Mouse (Mus musculus) neutrophil, adult 5-6 weeks (primary cell): ENCODE results near the gene Zswim1. TPM values are rescaled to one million over a fixed set of nuclear protein-coding genes. Genes with fewer than 3 reads are reported as not detected.
A peak's percentile ranks its signal among the peaks of the same experiment; 100 is the strongest.
"Not testable (repeated sequence)": the region's sequence is repeated elsewhere in the genome, so short reads cannot be mapped to it uniquely, and the experiment has no call there.

Experiments used
- ATAC-seq: fragments of 151-379, 151-347 bp; 2 replicates; pipeline ENCODE4 v1.8.0; 2017; ENCODE audit warnings: mild to moderate bottlenecking, moderate TSS enrichment; ENCODE audit not compliant: insufficient number of reproducible peaks, poor library complexity, low FRiP score, severe bottlenecking; ENCODE audit errors: extremely low read depth
- total RNA-seq: library from RNA; stranded (forward); fragments of 200-1000 nt; gene quantifications from 2 replicates; pipeline ENCODE4 v1.2.3, GENCODE M21; 2017

Gene Zswim1
- total RNA-seq, 1 experiment from 2014 or later = 2.9 TPM

DNA sequence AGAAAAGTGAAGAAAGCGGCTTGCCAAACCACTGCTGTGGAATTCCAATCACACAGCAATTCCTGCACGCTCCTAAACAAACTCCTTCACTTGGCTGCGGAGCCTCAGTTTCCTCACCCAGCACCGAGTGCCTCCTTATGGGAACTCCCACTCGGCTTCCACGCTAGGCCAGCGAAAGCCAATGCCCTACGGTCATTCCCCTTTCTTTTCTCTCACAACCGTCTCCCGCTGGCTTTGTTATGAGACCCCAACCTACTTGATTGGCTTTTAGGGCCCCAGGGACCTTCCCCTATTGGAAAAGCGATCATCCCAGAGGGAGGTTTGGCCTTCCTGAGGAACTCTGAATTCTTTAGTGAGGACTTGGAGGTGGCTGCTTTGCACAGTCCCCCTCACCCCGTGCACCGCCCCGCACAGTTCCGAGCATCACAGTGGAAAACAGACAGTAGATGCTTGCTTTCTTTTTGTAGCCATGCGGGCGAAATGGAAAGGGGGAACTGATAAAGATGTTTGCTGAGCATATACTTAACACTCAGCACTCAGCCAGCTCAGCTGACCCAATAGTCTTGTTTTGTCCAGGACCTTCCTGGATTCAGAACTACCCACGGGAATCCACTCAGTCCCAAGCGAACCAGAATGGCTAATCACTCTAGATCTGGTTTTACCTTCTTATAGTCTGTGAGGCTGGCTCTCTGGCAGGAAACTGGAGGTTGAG, 35.5 kb downstream of the Zswim1 start:
- no peak for ATAC-seq

DNA sequence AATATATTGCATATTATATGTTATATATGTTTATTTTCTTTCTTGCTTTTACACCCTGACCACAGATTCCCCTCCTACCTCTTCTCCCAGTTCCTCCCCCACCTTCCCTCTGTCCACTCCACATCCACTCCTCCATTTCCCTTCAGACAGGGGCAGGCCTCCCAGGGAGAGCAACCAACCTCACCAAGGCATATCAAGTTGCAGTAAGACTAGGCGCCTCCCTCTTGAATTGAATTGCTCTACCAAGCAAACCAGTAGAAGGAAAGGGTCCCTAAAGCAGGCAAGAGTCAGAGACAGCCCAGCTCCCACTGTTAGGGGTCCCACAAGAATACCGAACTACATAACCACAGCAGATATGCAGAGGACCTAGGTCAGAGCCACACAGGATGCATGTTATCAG, 36.7 kb downstream of the Zswim1 start:
- no peak for ATAC-seq

- ATAC-seq = no peak
These were observed 37.4 kb downstream of the Zswim1 start for GRCm38 (mm10) chr2:164859640-164860432.

DNA sequence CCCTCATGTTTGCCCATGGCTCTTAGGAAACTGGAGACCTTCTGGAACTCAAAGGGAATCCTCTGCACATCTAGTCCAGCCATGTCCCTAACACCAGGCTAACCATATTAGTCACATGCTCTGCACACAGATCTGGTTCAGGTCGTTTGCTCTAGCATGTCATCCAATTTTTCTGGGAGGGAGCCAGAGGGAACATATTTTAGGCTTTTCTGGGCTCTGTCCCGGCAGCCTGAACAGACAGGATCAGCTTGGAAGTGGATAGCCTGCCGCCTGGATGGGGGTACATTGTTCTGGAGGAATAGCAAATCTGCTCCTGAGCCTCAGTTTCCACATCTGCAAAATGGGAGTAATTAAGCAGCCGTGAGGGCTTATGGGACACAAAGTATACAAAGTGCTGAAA, 38.6 kb downstream of the Zswim1 start:
- ATAC-seq = no peak

GRCm38 (mm10) chr2:164862179-164862861, 39.8 kb downstream of the Zswim1 start:
- ATAC-seq = no peak

DNA sequence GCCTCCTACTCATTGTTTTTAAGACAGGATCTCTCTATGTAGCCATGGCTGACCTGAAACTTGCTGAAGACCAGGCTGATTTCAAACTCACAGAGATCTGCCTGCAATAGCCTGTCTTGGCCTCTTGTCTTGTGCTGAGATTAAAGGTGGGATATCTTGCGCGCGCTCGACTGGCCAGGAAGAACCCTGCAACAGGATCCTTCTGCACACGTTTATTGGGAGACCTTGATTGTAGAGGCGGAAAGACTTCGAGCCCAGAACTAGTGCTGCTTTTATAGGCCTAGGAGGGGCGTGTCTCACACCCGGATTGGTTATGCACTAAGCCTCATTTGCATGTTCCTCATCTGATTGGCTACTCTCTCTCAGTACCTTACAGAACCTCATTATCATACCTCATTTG, 40.9 kb downstream of the Zswim1 start:
- not testable (repeated sequence) for ATAC-seq

GRCm38 (mm10) chr2:164864593-164864992, 42.1 kb downstream of the Zswim1 start:
- ATAC-seq = no peak

DNA sequence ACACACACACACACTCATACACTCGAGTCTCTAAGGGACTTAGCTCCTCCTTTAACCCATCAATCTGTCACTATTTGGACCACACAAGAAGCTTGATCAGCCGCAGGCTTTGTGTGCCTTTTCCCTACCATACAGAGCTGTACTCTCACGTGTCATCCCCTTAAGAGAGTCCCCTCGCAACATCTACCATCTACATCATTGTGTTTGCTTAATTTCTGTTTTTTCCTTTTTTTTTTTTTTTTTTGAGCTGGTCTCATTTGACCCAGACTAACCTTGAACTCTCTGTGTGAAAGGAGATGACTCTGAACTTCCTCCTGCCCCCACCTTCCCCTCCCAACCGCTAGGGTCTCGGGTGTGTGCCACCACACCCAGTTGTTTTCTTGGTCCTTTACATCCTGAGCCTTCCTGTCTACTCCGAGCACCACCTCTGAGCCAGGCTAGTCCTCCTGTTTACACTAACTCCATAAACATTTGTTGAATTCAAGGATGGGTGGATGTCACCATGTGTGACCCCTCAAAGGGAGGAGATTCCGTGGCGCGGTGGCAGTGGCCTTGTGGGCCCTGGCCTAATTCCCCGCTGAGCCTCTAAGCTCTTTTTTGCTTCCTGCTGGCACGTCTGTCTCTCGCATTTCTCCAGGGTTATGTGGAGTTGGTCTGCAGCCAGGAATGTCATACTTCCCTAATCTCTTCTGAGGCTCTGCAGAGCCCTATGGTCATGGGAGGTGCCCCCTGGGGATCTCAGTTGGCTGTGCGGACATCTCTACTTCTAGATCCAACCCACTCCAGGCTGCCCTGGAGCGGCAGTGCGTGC, 44.5 kb downstream of the Zswim1 start:
- peak; percentile 54 for ATAC-seq

DNA sequence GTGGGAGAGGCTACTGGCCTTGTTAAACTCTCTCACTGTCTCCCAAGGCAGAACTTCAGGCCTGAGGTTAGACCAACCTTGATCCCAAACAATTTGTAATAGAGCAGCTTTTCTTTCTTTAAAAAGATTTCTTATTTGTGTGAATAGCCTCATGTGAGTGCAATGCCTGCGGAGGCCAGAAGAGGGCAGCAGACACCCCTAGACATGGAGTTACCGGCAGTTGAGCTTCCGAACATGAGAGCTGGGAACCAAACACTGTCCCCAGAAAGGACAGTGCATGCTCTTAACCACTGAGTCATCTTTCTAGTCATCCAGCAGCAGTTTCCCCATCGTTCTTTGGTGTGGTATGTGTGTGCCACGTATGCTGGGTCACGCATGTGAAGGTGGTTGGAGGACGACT, 45.1 kb downstream of the Zswim1 start:
- no peak for ATAC-seq

DNA sequence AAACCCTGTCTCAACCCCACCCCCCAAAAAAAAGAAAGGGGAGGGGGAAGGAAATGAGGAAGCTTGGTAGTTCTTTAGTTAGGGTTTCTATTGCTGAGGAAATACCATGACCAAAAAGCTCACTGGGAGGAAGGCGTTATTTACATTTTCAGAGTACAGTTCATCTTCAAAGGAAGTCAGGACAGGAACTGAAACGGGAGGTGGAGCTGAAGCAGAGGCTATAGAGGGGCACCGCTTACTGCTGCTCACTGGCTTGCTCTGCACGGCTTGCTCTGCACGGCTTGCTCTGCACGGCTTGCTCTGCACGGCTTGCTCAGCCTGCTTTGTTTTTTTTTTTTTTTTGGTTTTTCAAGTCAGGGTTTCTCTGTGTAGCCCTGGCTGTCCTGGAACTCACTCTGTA, 46.0 kb downstream of the Zswim1 start:
- ATAC-seq = peak; percentile 88

GRCm38 (mm10) chr2:164871602-164872303, 49.3 kb downstream of the Zswim1 start:
- no peak for ATAC-seq

- ATAC-seq = no peak
These were observed 51.1 kb downstream of the Zswim1 start for GRCm38 (mm10) chr2:164873621-164874020.

GRCm38 (mm10) chr2:164874239-164874769, 51.8 kb downstream of the Zswim1 start:
- ATAC-seq = no peak

DNA sequence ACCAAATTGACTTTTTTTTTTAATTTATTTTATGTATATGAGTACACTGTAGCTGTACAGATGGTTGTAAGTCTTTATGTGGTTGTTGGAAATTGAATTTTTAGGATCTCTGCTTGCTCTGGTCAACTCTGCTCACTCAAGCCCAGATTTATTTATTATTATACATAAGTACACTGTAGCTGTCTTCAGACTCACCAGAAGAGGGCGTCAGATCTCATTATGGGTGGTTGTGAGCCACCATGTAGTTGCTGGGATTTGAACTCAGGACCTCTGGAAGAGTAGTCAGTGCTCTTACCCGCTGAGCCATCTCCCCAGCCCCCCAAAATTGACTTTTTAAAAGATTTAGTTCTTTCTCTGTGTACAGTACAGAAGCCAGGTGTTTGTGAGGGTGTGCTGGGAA, 53.2 kb downstream of the Zswim1 start:
- not testable (repeated sequence) for ATAC-seq

Other genes starting within 250 kb of the Zswim1 start
- not detected in 2 replicates for gene Spint3, start 249.2 kb upstream of the Zswim1 start, total RNA-seq
- not detected in 2 replicates for gene Wfdc6a, start 237.2 kb upstream of the Zswim1 start, total RNA-seq
- not detected in 2 replicates for gene Eppin, start 229.1 kb upstream of the Zswim1 start, total RNA-seq
- gene Wfdc6b, start 209.2 kb upstream of the Zswim1 start, total RNA-seq = not detected in 2 replicates
- not detected in 2 replicates for gene Wfdc8, start 209.1 kb upstream of the Zswim1 start, total RNA-seq
- not detected in 2 replicates for gene Wfdc16, start 183.9 kb upstream of the Zswim1 start, total RNA-seq
- gene Wfdc10, start 166.6 kb upstream of the Zswim1 start, total RNA-seq = not detected in 2 replicates
- not detected in 2 replicates for gene Wfdc9, start 166.1 kb upstream of the Zswim1 start, total RNA-seq
- gene Wfdc11, start 148.6 kb upstream of the Zswim1 start, total RNA-seq = not detected in 2 replicates
- not detected in 2 replicates for gene Wfdc13, start 137.6 kb upstream of the Zswim1 start, total RNA-seq
- not detected in 2 replicates for gene Spint4, start 124.2 kb upstream of the Zswim1 start, total RNA-seq
- not detected in 2 replicates for gene Spint5, start 107.4 kb upstream of the Zswim1 start, total RNA-seq
- gene Wfdc3, start 76.8 kb upstream of the Zswim1 start, total RNA-seq = 0.58 TPM in 1 of 2 replicates, not detected in the other
- gene Dnttip1, start 76.7 kb upstream of the Zswim1 start, total RNA-seq = 20.0 and 26.7 TPM in 2 replicates
- gene Ube2c, start 52.8 kb upstream of the Zswim1 start, total RNA-seq = 2.8 and 3.7 TPM in 2 replicates
- not detected in 2 replicates for gene Tnnc2, start 42.7 kb upstream of the Zswim1 start, total RNA-seq
- gene Snx21, start 36.9 kb upstream of the Zswim1 start, total RNA-seq = 1.6 and 2.6 TPM in 2 replicates
- 35.4 and 39.3 TPM in 2 replicates for gene Acot8, start 17.8 kb upstream of the Zswim1 start, total RNA-seq
- 3.8 and 3.9 TPM in 2 replicates for gene Zswim3, start 17.6 kb upstream of the Zswim1 start, total RNA-seq
- not detected in 2 replicates for gene Spata25, start 5.9 kb downstream of the Zswim1 start, total RNA-seq
- gene Ctsa, start 10.2 kb downstream of the Zswim1 start, total RNA-seq = 314 and 340 TPM in 2 replicates
- gene Neurl2, start 10.8 kb downstream of the Zswim1 start, total RNA-seq = 1.4 and 4.1 TPM in 2 replicates
- 8.0 and 11.2 TPM in 2 replicates for gene Pltp, start 35.0 kb downstream of the Zswim1 start, total RNA-seq
- gene Pcif1, start 56.6 kb downstream of the Zswim1 start, total RNA-seq = 59.3 and 66.9 TPM in 2 replicates
- gene Zfp335, start 89.1 kb downstream of the Zswim1 start, total RNA-seq = 28.2 and 30.4 TPM in 2 replicates
- 611 and 622 TPM in 2 replicates for gene Mmp9, start 118.1 kb downstream of the Zswim1 start, total RNA-seq
- gene Slc12a5, start 138.1 kb downstream of the Zswim1 start, total RNA-seq = 0.98 and 1.7 TPM in 2 replicates
- gene Ncoa5, start 212.2 kb downstream of the Zswim1 start, total RNA-seq = 43.1 and 51.1 TPM in 2 replicates
- gene Cd40, start 232.9 kb downstream of the Zswim1 start, total RNA-seq = 63.9 and 81.2 TPM in 2 replicates